Mouse (Mus musculus) midbrain, embryonic 13.5 days (tissue): ENCODE measurements around the gene Cacng1. TPM values are rescaled to one million over a fixed set of nuclear protein-coding genes. Genes with fewer than 3 reads are reported as not detected.

ENCODE experiments used
- ATAC-seq: fragments of 200-750 bp; cut with Nextera tagmentation; 2 replicates; pipeline ENCODE4 v1.8.0; 2017; ENCODE audit warnings: mild to moderate bottlenecking, moderate TSS enrichment, moderate library complexity
- H3K27ac ChIP-seq: fragments of 300-500 bp; sonication (generic); 2 replicates; pipeline ENCODE4 v1.5.1; 2015; ENCODE audit warnings: inconsistent platforms, mild to moderate bottlenecking, moderate library complexity
- H3K27me3 ChIP-seq: fragments of 300-500 bp; sonication (generic); 2 replicates; pipeline ENCODE4 v1.6.1; 2015; ENCODE audit warnings: mild to moderate bottlenecking, inconsistent platforms
- H3K36me3 ChIP-seq: fragments of 300-500 bp; sonication (generic); 2 replicates; pipeline ENCODE4 v1.6.1; 2015; ENCODE audit warnings: mild to moderate bottlenecking, inconsistent platforms
- H3K4me1 ChIP-seq: fragments of 300-500 bp; sonication (generic); replicated peaks from 2 replicates; pipeline ENCODE4 v1.6.1; 2015; ENCODE audit warnings: inconsistent platforms
- H3K4me2 ChIP-seq: fragments of 300-500 bp; sonication (generic); replicated peaks from 2 replicates; pipeline ENCODE4 v1.6.1; 2015; ENCODE audit warnings: moderate library complexity, mild to moderate bottlenecking, inconsistent platforms
- H3K4me3 ChIP-seq: fragments of 300-500 bp; sonication (generic); replicated peaks from 2 replicates; pipeline ENCODE4 v1.5.1; 2015; ENCODE audit warnings: mild to moderate bottlenecking, inconsistent platforms
- H3K9ac ChIP-seq: fragments of 300-500 bp; sonication (generic); replicated peaks from 2 replicates; pipeline ENCODE4 v1.6.1; 2015; ENCODE audit warnings: mild to moderate bottlenecking, inconsistent platforms
- H3K9me3 ChIP-seq: fragments of 300-500 bp; sonication (generic); 2 replicates; pipeline ENCODE4 v1.6.1; 2016; ENCODE audit warnings: mild to moderate bottlenecking, inconsistent platforms
- WGBS: fragments of 180-500 bp; shearing (Covaris S2); methylation state at CpG from one replicate; pipeline ENCODE4 v1.1.7; 2015; 5-methylcytosine and 5-hydroxymethylcytosine counted together
- polyA plus RNA-seq: library from polyadenylated mRNA; unstranded; fragments of >200 nt; fragmentation: Nextera tagmentation; extraction: Ambion mirVana; gene quantifications from 2 replicates; pipeline ENCODE4 v1.2.1, GENCODE M21; 2015

Cacng1 gene
- polyA plus RNA-seq, 1 experiment from 2014 or later, result 0.26 TPM

DNA sequence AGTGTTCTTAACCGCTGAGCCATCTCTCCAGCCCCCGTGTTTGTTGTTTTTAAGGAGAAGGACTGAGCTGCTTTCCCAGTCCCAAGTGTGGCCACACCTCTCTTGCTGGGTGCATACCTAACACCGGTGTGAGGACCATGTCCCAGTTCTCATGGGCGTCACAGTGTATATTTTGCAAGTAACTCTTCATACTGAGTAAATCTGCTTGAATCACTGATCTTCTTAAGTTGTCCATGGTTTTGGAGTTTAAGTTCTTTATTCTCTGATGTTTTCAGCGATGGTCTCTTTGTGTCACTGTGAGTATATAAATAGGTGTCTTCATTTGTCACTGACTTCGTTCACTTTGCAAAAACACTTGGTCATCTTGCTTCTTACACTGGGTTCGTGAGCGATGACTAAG, 41.7 kb downstream of the Cacng1 start:
- Histone ChIP-seq H3K27ac (no peak overlapping the region), H3K9me3 (no peaks in the 10 kb centered on the region), H3K36me3 (peaks cover 49% of the 10 kb centered on the region), H3K4me1 (peaks cover 16% of the 10 kb centered on the region), H3K4me2 (no peak overlapping the region), H3K4me3 (no peak overlapping the region), H3K27me3 (no peaks in the 10 kb centered on the region), H3K9ac (no peak overlapping the region)
- 92% methylated on average over 8 of the region's 8 CpGs for WGBS
- ATAC-seq, result no peak

- H3K27me3 ChIP-seq, result no peaks in the 10 kb centered on the region
- ATAC-seq, result no peak
- H3K4me1 ChIP-seq, result peaks cover 16% of the 10 kb centered on the region
- no peak overlapping the region for H3K9ac ChIP-seq
- H3K27ac ChIP-seq, result no peak overlapping the region
- 77% methylated on average over 5 of the region's 5 CpGs for WGBS
- H3K9me3 ChIP-seq, result no peaks in the 10 kb centered on the region
- no peak overlapping the region for H3K4me3 ChIP-seq
- H3K36me3 ChIP-seq, result peaks cover 53% of the 10 kb centered on the region
- H3K4me2 ChIP-seq, result no peak overlapping the region
These were observed 42.3 kb downstream of the Cacng1 start for GRCm38 (mm10) chr11:107674006-107674405.

DNA sequence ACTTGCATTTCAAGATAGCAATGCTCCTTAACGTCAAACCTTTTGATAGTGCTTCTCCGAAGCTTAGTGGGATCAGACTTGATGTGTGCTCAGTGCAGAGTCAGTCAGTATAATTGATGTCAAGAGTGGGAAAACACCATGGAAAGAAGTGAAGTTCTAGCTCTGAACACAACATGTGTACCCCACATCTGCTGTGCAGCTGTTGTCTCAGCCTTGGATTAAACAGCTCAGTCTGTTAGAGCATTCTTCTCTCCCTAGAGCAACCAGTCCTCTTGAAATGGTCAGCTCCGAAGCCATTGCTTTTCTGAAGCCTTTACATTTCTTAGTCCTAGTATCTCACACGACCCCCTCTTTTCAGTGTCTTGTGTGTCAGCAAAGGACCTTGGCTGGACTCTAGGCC, 47.3 kb downstream of the Cacng1 start:
- Histone ChIP-seq H3K36me3 (peaks cover 82% of the 10 kb centered on the region), H3K27me3 (no peaks in the 10 kb centered on the region), H3K9ac (no peak overlapping the region), H3K4me2 (no peak overlapping the region), H3K4me3 (no peak overlapping the region), H3K4me1 (no peaks in the 10 kb centered on the region), H3K27ac (no peak overlapping the region), H3K9me3 (no peaks in the 10 kb centered on the region)
- no peak for ATAC-seq
- 86% methylated on average over 4 of the region's 4 CpGs for WGBS

DNA sequence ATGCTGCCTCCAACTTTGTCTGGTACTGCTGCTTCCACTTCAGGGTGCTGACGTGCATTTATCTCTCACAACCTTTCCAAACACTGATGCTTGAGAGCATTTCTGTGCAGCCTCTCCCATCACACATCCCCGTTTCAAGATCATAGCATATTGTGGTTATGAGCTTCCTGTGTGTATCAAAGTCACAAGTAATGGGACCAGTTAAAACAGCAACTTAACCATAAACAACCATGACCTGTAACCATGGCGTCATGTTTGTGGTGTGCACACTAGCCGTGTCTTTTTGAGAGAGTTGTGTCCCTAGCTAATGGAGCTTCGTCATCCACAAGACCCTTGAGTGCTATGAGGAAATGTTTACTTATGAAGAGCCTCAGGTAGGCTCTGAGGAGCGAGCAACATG, 48.1 kb downstream of the Cacng1 start:
- H3K4me1 ChIP-seq, result no peaks in the 10 kb centered on the region
- H3K9me3 ChIP-seq, result no peaks in the 10 kb centered on the region
- no peak overlapping the region for H3K27ac ChIP-seq
- H3K36me3 ChIP-seq, result peaks cover 82% of the 10 kb centered on the region
- H3K4me3 ChIP-seq, result no peak overlapping the region
- no peak overlapping the region for H3K4me2 ChIP-seq
- no peak overlapping the region for H3K9ac ChIP-seq
- no peaks in the 10 kb centered on the region for H3K27me3 ChIP-seq
- no peak for ATAC-seq
- WGBS, result 95% methylated on average over 6 of the region's 6 CpGs

- 80% methylated on average over 2 of the region's 2 CpGs for WGBS
These were observed 48.8 kb downstream of the Cacng1 start for GRCm38 (mm10) chr11:107667542-107667941.

DNA sequence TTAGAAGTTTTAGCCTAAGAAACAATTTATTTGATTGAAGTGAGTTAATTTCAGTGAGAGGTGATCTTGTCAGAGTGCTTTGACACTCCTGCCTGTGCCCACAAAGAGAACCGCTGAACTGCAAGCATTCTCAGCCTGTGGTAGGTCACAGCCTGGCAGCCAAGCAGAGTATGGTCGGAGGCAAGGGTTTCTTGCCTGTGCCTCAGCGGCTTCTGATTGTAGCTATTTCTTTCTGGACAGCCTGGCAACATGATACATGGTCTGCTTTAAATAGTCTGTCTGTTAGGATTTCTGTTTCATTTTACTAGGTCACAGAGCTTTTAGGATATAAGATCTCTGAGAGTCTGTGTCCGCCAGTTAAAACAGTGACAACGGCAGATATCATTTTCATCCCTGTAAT, 53.7 kb downstream of the Cacng1 start:
- peaks cover 70% of the 10 kb centered on the region for H3K36me3 ChIP-seq
- WGBS, result 81% methylated on average over 5 of the region's 5 CpGs
- no peak overlapping the region for H3K27ac ChIP-seq
- no peaks in the 10 kb centered on the region for H3K27me3 ChIP-seq
- no peaks in the 10 kb centered on the region for H3K4me1 ChIP-seq
- H3K4me2 ChIP-seq, result no peak overlapping the region
- no peaks in the 10 kb centered on the region for H3K9me3 ChIP-seq
- no peak overlapping the region for H3K4me3 ChIP-seq
- no peak for ATAC-seq
- no peak overlapping the region for H3K9ac ChIP-seq

More at GRCm38 (mm10) chr11:107667542-107667941, 48.8 kb downstream of the Cacng1 start:
- peaks cover 82% of the 10 kb centered on the region for H3K36me3 ChIP-seq
- no peaks in the 10 kb centered on the region for H3K4me1 ChIP-seq
- H3K4me3 ChIP-seq, result no peak overlapping the region
- H3K27ac ChIP-seq, result no peak overlapping the region
- no peaks in the 10 kb centered on the region for H3K27me3 ChIP-seq
- no peak for ATAC-seq
- no peak overlapping the region for H3K4me2 ChIP-seq
- H3K9ac ChIP-seq, result no peak overlapping the region
- H3K9me3 ChIP-seq, result no peaks in the 10 kb centered on the region

DNA sequence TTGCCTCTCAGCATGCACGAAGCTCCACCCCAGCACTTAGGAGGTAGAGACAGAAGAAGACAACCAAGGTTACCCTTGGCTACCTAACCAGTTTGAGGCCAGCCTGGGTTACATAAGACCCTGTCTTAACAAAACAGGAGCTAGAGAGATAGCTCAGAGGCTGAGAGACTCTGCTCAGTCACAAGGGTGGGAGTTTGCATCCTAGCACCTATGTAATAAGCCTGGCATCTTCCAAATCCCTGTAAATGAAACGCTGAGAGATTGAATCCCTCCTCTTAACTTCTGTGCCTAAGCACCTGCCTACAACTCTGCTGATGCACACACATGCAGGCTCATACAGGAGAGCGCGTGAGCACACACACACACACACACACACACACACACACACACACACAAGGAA, 55.9 kb downstream of the Cacng1 start:
- Histone ChIP-seq H3K36me3 (peaks cover 61% of the 10 kb centered on the region), H3K4me3 (no peak overlapping the region), H3K27ac (no peak overlapping the region), H3K9me3 (no peaks in the 10 kb centered on the region), H3K4me1 (no peaks in the 10 kb centered on the region), H3K4me2 (no peak overlapping the region), H3K27me3 (no peaks in the 10 kb centered on the region), H3K9ac (no peak overlapping the region)
- no peak for ATAC-seq
- 94% methylated on average over 4 of the region's 4 CpGs for WGBS

DNA sequence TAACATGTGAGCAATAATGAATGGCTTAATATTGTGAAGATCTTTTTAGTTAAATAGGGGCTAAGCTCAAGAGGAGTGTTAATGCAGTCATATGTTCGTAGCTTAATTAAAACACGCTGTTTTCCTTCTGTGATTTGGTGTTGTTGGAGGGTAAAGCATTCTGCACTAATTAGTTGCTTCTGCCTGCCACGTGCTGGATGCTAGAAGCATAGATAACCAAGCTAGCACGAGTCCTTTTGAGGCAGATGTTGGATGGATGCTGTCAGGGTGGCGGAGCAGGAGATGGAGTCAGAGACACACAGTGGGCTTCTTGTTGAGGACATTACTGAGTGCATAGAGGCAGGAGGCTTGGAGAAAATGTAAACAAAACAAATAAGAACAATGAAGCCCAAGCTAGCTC, 59.2 kb downstream of the Cacng1 start:
- Histone ChIP-seq H3K9ac (no peak overlapping the region), H3K27ac (no peak overlapping the region), H3K9me3 (no peaks in the 10 kb centered on the region), H3K27me3 (no peaks in the 10 kb centered on the region), H3K36me3 (peaks cover 44% of the 10 kb centered on the region), H3K4me1 (no peaks in the 10 kb centered on the region), H3K4me3 (no peak overlapping the region), H3K4me2 (no peak overlapping the region)
- 85% methylated on average over 5 of the region's 5 CpGs for WGBS
- no peak for ATAC-seq

GRCm38 (mm10) chr11:107655538-107655937, 60.8 kb downstream of the Cacng1 start:
- ATAC-seq, result no peak
- H3K36me3 ChIP-seq, result peaks cover 34% of the 10 kb centered on the region

More at GRCm38 (mm10) chr11:107655538-107655937, 60.8 kb downstream of the Cacng1 start:
- H3K4me2 ChIP-seq, result no peak overlapping the region
- H3K27ac ChIP-seq, result no peak overlapping the region
- no peak overlapping the region for H3K4me3 ChIP-seq
- no peak overlapping the region for H3K9ac ChIP-seq
- H3K4me1 ChIP-seq, result peaks cover 9% of the 10 kb centered on the region; the same call in 1 of the 2 replicates
- no peaks in the 10 kb centered on the region for H3K27me3 ChIP-seq
- 79% methylated on average over 4 of the region's 4 CpGs for whole genome bisulfite sequencing
- no peaks in the 10 kb centered on the region for H3K9me3 ChIP-seq

Other genes with a start within 250 kb of the Cacng1 start
- gene Pitpnc1, start 245.8 kb downstream of the Cacng1 start, polyA plus RNA-seq, result 35.0 and 36.7 TPM in 2 replicates
- 175 and 178 TPM in 2 replicates for gene Psmd12, start 237.0 kb downstream of the Cacng1 start, polyA plus RNA-seq
- 17.7 and 18.4 TPM in 2 replicates for gene Helz, start 168.6 kb downstream of the Cacng1 start, polyA plus RNA-seq
- 40.5 and 41.6 TPM in 2 replicates for gene Cacng4, start 78.0 kb upstream of the Cacng1 start, polyA plus RNA-seq
- gene Cacng5, start 198.5 kb upstream of the Cacng1 start, polyA plus RNA-seq, result 3.8 and 4.1 TPM in 2 replicates